Mouse (Mus musculus): ENCODE measurements at regions not wholly inside any gene's neighbourhood (a gene's known extent, or its start where the extent isn't known, plus 50 kb on each side); places are given as distances from the start of the nearest gene placed in this dataset.

GRCm38 (mm10) chr1:38739018-38739417 lies 74.3 kb upstream of the Aff3 start:
- DNase-seq (ENCODE audit: low spot score): no peak

GRCm38 (mm10) chr1:38735768-38736167 lies 71.0 kb upstream of the Aff3 start:
- DNase-seq (ENCODE audit: low spot score): no peak

GRCm38 (mm10) chr1:38733201-38733600 lies 68.4 kb upstream of the Aff3 start:
- no peak for DNase-seq (ENCODE audit: low spot score)

GRCm38 (mm10) chr1:38729977-38730782 lies 65.4 kb upstream of the Aff3 start:
- no peak for DNase-seq (ENCODE audit: low spot score)

GRCm38 (mm10) chr1:38725805-38726204 lies 61.0 kb upstream of the Aff3 start:
- no peak for DNase-seq (ENCODE audit: low spot score)

GRCm38 (mm10) chr1:38724631-38725030 lies 59.9 kb upstream of the Aff3 start:
- DNase-seq (ENCODE audit: low spot score): no peak

GRCm38 (mm10) chr1:38722155-38722554 lies 57.4 kb upstream of the Aff3 start:
- DNase-seq (ENCODE audit: low spot score): no peak

GRCm38 (mm10) chr1:38720287-38720686 lies 55.5 kb upstream of the Aff3 start:
- DNase-seq (ENCODE audit: low spot score): peak; percentile 15

- no peak for DNase-seq (ENCODE audit: low spot score)
These were observed 50.9 kb upstream of the Aff3 start for GRCm38 (mm10) chr1:38715621-38716020.

Data from T-cell, adult 2 months (primary cell).